Mouse (Mus musculus) ES-E14 (cell line): ENCODE results near the gene Myrfl.

Experiments
- CHD2 ChIP-seq: IDR thresholded peaks from 2 replicates; pipeline ENCODE4 v1.6.1; 2014; ENCODE audit warnings: mild to moderate bottlenecking, low read depth, low read length, inconsistent platforms
- MAFK ChIP-seq: IDR thresholded peaks from 2 replicates; pipeline ENCODE4 v1.6.1; 2014; ENCODE audit warnings: mild to moderate bottlenecking, low read depth, low read length, inconsistent platforms; ENCODE audit not compliant: insufficient read depth

DNA sequence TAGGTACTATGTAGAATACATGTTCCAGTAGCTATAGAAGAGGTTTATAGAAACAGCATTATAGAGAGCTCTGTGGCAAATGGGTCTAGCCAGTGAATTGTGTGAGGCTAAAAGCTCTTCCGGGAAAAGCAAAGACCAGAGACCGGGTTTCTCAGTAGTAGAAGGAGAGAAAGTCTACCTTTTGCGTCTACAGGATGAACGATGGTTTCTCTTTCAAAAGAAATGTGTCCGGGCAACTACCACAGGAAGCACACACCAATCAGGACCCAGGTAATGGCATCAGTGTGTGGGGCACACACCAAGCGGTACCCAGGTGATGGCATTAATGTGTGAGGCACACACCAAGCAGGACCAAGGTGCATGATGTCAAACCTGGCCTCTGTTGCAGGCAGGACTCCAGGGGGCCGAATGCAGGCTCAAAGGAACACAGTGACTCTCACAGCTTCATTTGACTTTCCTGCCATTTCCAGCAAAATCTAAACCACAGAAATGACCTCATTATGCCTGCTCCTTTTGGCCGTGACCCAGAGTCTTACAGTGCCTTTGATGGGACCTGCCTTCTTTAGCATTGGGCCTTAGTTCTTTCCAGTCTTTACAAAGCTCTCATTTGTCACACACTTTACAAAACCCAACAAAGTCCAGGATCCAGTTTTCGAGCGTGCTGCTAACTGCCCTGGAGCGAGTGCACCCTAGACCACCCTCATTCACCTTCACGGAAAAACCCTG, 1.4 kb downstream of the Myrfl start:
- no peak for TF ChIP-seq MAFK
- TF ChIP-seq CHD2 = no peak
